Mouse (Mus musculus): Measurements from ENCODE around the gene Pde4d. TPM values are rescaled to one million over a fixed set of nuclear protein-coding genes. Genes with fewer than 3 reads are reported as not detected.

Pde4d gene
- total and polyA plus RNA-seq, 2 experiments from 2014 or later, result 19.0 to 103 TPM

- WGBS, result 87% methylated on average over 5 of the region's 5 CpGs
- no peak for TF ChIP-seq CTCF (IDR thresholded peaks at IDR 0.05)
- no peak overlapping the region for H3K4me2 ChIP-seq (ENCODE audit: low read depth, low read length, poor library complexity, severe bottlenecking)
- ATAC-seq (ENCODE audit: low FRiP score), result no peak
- no peaks in the 10 kb centered on the region for H3K9me3 ChIP-seq (ENCODE audit: low read length)
- H3K9ac ChIP-seq (replicated peaks; ENCODE audit: low read length, poor library complexity, severe bottlenecking), result no peak overlapping the region
- no peak for DNase-seq (ENCODE audit: low spot score)
- H3K27me3 ChIP-seq (ENCODE audit: insufficient read depth, low read length), result no peaks in the 10 kb centered on the region
- H3K4me1 ChIP-seq (ENCODE audit: insufficient read depth, low read length), result no peaks in the 10 kb centered on the region
- H3K27ac ChIP-seq (ENCODE audit: low read depth, low read length), result no peak overlapping the region
- no peak overlapping the region for H3K4me3 ChIP-seq (ENCODE audit: low read depth, low read length)
- no peaks in the 10 kb centered on the region for H3K36me3 ChIP-seq (ENCODE audit: insufficient read depth, low read length)
Observed at GRCm38 (mm10) chr13:109985411-109985810, 1535.7 kb downstream of the Pde4d start.

- WGBS, result 69% methylated on average over 5 of the region's 5 CpGs
- Histone ChIP-seq H3K9me3 (ENCODE audit: low read length) (no peaks in the 10 kb centered on the region), H3K4me3 (ENCODE audit: low read depth, low read length) (no peak overlapping the region), H3K36me3 (ENCODE audit: insufficient read depth, low read length) (no peaks in the 10 kb centered on the region), H3K4me2 (ENCODE audit: low read depth, low read length, poor library complexity, severe bottlenecking) (no peak overlapping the region), H3K27ac (ENCODE audit: low read depth, low read length) (no peak overlapping the region), H3K4me1 (ENCODE audit: insufficient read depth, low read length) (no peaks in the 10 kb centered on the region), H3K27me3 (ENCODE audit: insufficient read depth, low read length) (no peaks in the 10 kb centered on the region), H3K9ac (replicated peaks; ENCODE audit: low read length, poor library complexity, severe bottlenecking) (no peak overlapping the region)
- peak; percentile 24 for DNase-seq (ENCODE audit: low spot score)
- no peak for ATAC-seq (ENCODE audit: low FRiP score)
- TF ChIP-seq CTCF (IDR thresholded peaks at IDR 0.05), result no peak
Observed at GRCm38 (mm10) chr13:109985892-109986291, 1536.1 kb downstream of the Pde4d start.

- DNase-seq (ENCODE audit: low spot score), result peak; percentile 70
- Histone ChIP-seq H3K4me2 (ENCODE audit: low read depth, low read length, poor library complexity, severe bottlenecking) (no peak overlapping the region), H3K9me3 (ENCODE audit: low read length) (no peaks in the 10 kb centered on the region), H3K4me3 (ENCODE audit: low read depth, low read length) (no peak overlapping the region), H3K27ac (ENCODE audit: low read depth, low read length) (no peak overlapping the region), H3K36me3 (ENCODE audit: insufficient read depth, low read length) (no peaks in the 10 kb centered on the region), H3K27me3 (ENCODE audit: insufficient read depth, low read length) (no peaks in the 10 kb centered on the region), H3K4me1 (ENCODE audit: insufficient read depth, low read length) (no peaks in the 10 kb centered on the region), H3K9ac (replicated peaks; ENCODE audit: low read length, poor library complexity, severe bottlenecking) (no peak overlapping the region)
- TF ChIP-seq CTCF (IDR thresholded peaks at IDR 0.05), result no peak
- 64% methylated on average over 5 of the region's 5 CpGs for WGBS
- ATAC-seq (ENCODE audit: low FRiP score), result no peak
Observed at GRCm38 (mm10) chr13:109992775-109993505, 1543.2 kb downstream of the Pde4d start.

GRCm38 (mm10) chr13:109994240-109994764, 1544.6 kb downstream of the Pde4d start:
- ATAC-seq (ENCODE audit: low FRiP score) (no peak), DNase-seq (ENCODE audit: low spot score) (no peak)
- TF ChIP-seq CTCF (IDR thresholded peaks at IDR 0.05), result no peak
- Histone ChIP-seq H3K27ac (ENCODE audit: low read depth, low read length) (no peak overlapping the region), H3K27me3 (ENCODE audit: insufficient read depth, low read length) (no peaks in the 10 kb centered on the region), H3K36me3 (ENCODE audit: insufficient read depth, low read length) (no peaks in the 10 kb centered on the region), H3K4me3 (ENCODE audit: low read depth, low read length) (no peak overlapping the region), H3K9me3 (ENCODE audit: low read length) (no peaks in the 10 kb centered on the region), H3K9ac (replicated peaks; ENCODE audit: low read length, poor library complexity, severe bottlenecking) (no peak overlapping the region), H3K4me2 (ENCODE audit: low read depth, low read length, poor library complexity, severe bottlenecking) (no peak overlapping the region), H3K4me1 (ENCODE audit: insufficient read depth, low read length) (no peaks in the 10 kb centered on the region)
- 78% methylated on average over 3 of the region's 3 CpGs for WGBS

GRCm38 (mm10) chr13:110002081-110002480, 1552.3 kb downstream of the Pde4d start:
- 91% methylated on average over 3 of the region's 3 CpGs for WGBS
- Histone ChIP-seq H3K27me3 (ENCODE audit: insufficient read depth, low read length) (no peaks in the 10 kb centered on the region), H3K36me3 (ENCODE audit: insufficient read depth, low read length) (no peaks in the 10 kb centered on the region), H3K4me2 (ENCODE audit: low read depth, low read length, poor library complexity, severe bottlenecking) (no peak overlapping the region), H3K9ac (replicated peaks; ENCODE audit: low read length, poor library complexity, severe bottlenecking) (no peak overlapping the region), H3K27ac (ENCODE audit: low read depth, low read length) (no peak overlapping the region), H3K4me1 (ENCODE audit: insufficient read depth, low read length) (no peaks in the 10 kb centered on the region), H3K9me3 (ENCODE audit: low read length) (no peaks in the 10 kb centered on the region), H3K4me3 (ENCODE audit: low read depth, low read length) (no peak overlapping the region)
- ATAC-seq (ENCODE audit: low FRiP score) (no peak), DNase-seq (ENCODE audit: low spot score) (no peak)
- no peak for TF ChIP-seq CTCF (IDR thresholded peaks at IDR 0.05)

MicroRNAs within 50 kb of the gene (microRNA counts, 519-probe panel; counts per million panel counts)
- microRNA mmu-miR-1904, result 528 counts per million, percentile 58 among the panel's probes with 10 or more counts
- 528 counts per million, percentile 58 among the panel's probes with 10 or more counts for microRNA mmu-miR-582-3p
- microRNA mmu-miR-582-5p, result 3,046 counts per million, percentile 70 among the panel's probes with 10 or more counts

Small RNA genes lying within 50 kb of the gene (microRNA-seq; reads per million reads assigned to microRNA genes)
- gene Mir1904 (ENCODE audit: borderline number of aligned reads) (not detected), gene Mir582 (ENCODE audit: borderline number of aligned reads) (41.9 reads per million, percentile 36 among the genes with 10 or more reads in this experiment)

Other genes starting within 250 kb of the Pde4d start
- 1.9 and 2.3 TPM in 2 replicates for gene Elovl7, start 235.5 kb upstream of the Pde4d start, total RNA-seq (2014; rRNA removed)
- 1.9 and 2.4 TPM in 2 replicates for gene Elovl7, start 235.5 kb upstream of the Pde4d start, polyA plus RNA-seq (2015; fragmentation: Nextera tagmentation; extraction: Ambion mirVana)
- gene Depdc1b, start 133.6 kb upstream of the Pde4d start, total RNA-seq (2014; rRNA removed), result 1.0 and 3.9 TPM in 2 replicates
- gene Depdc1b, start 133.6 kb upstream of the Pde4d start, polyA plus RNA-seq (2015; fragmentation: Nextera tagmentation; extraction: Ambion mirVana), result 0.44 and 0.64 TPM in 2 replicates